Mouse (Mus musculus) thymus, adult 2 months (tissue): ENCODE measurements at regions not wholly inside any gene's neighbourhood (a gene's known extent, or its start where the extent isn't known, plus 50 kb on each side); places are given as distances from the start of the nearest gene placed in this dataset.

Experiments
- DNase-seq: peaks from one replicate; pipeline ENCODE4 v3.0.0; 2021
- H3K27ac ChIP-seq: fragments of 200-500 bp; 2 replicates; pipeline ENCODE4 v1.5.1; 2012; ENCODE audit warnings: low read length, control low read depth; ENCODE audit not compliant: control insufficient read depth, insufficient read depth
- H3K27me3 ChIP-seq: fragments of 200-500 bp; 2 replicates; pipeline ENCODE4 v1.6.1; 2012; ENCODE audit warnings: mild to moderate bottlenecking, low read length, moderate library complexity, mixed read lengths; ENCODE audit not compliant: control insufficient read depth, insufficient read depth
- H3K36me3 ChIP-seq: fragments of 200-500 bp; 2 replicates; pipeline ENCODE4 v1.6.1; 2012; ENCODE audit warnings: mild to moderate bottlenecking, low read length, moderate library complexity; ENCODE audit not compliant: control insufficient read depth, insufficient read depth
- H3K4me1 ChIP-seq: fragments of 200-500 bp; replicated peaks from 2 replicates; pipeline ENCODE4 v1.6.1; 2012; ENCODE audit warnings: low read length; ENCODE audit not compliant: control insufficient read depth, insufficient read depth
- H3K4me3 ChIP-seq: fragments of 200-500 bp; 2 replicates; pipeline ENCODE4 v1.5.1; 2012; ENCODE audit warnings: mild to moderate bottlenecking, low read length, control low read depth, moderate library complexity; ENCODE audit not compliant: control insufficient read depth, insufficient read depth
- CTCF ChIP-seq: fragments of 200-500 bp; IDR thresholded peaks from 2 replicates; pipeline ENCODE4 v1.5.1; 2012; ENCODE audit warnings: mild to moderate bottlenecking, control low read depth, low read length, moderate library complexity, borderline replicate concordance; ENCODE audit not compliant: control insufficient read depth, poor library complexity, insufficient read depth; ENCODE audit errors: extremely low read depth
- POLR2A ChIP-seq: fragments of 200-500 bp; IDR thresholded peaks from 2 replicates; pipeline ENCODE4 v1.6.1; 2012; ENCODE audit warnings: mild to moderate bottlenecking, low read length, control low read depth, moderate library complexity; ENCODE audit not compliant: control insufficient read depth, poor library complexity, insufficient read depth; ENCODE audit errors: extremely low read depth
- WGBS: fragments of 180-500 bp; shearing (Covaris S2); methylation state at CpG from one replicate; pipeline ENCODE4 v1.1.7; 2018; 5-methylcytosine and 5-hydroxymethylcytosine counted together

DNA sequence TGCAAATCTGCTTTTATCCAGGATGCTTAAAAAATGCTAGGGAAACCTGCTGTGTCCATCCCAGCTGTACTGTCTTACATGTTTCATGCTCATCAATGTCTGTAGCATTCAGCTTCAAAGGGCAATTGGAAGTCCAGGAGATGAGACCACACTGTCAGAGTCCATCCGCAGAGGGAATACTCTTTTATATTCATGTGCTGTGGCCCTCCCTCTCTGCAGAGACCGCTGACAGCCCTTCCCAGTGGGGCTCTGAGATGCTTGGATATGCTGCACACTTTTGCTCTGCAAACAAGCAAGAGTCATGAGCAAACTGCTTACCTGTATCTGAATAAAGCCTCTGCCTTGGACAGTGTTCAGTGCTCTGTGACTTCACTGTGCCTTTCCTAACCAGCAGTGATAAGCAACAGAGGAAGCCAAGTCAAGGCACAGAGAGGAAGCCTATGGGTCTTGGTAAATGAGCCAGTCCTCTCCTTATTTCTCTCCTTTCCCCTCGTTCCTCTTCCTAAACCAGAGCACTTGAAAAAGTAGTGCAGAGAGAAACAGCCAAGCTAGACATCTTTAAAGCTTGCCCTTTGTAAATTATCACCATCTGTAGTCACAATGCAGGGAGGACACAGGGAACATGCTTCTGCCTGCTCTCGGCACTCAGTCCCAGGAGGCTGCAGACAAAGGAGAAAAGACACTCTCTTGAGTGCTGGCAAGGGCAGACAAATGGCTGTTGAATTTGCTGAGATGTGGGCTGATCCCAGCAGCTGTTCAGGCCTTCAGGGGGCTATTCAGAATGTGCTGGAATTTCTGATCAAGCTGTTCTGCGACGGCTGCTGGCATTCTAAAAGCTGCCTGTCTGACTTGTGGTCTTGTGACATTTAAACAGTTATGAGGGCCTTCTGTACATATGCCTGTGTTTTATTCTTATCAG lies 136.2 kb upstream of the Ghitm start:
- Histone ChIP-seq H3K4me3 (no peak overlapping the region), H3K27me3 (no peaks in the 10 kb centered on the region), H3K36me3 (no peaks in the 10 kb centered on the region), H3K27ac (no peak overlapping the region), H3K4me1 (no peaks in the 10 kb centered on the region)
- TF ChIP-seq CTCF (no peak), POLR2A (no peak)
- 81% methylated on average over 6 of the region's 6 CpGs for WGBS
- DNase-seq: no peak

DNA sequence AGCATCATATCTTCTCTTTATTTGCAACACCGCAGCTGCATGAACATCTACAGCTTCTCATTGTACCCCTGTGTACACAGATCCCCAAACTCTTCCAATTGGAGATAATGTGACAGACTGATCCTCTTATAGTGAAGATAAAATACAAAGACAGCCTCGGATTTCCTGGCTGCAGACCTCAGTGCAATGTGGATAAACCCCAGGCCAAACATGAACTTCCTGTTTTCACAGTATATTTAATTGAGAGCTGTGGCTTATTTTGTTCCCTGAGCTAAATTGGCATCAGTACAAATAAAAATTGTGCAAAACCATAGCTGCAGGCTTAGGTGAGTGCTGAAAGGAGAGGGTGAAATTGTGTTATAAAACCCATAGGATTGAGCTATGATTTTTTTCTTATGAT lies 134.8 kb upstream of the Ghitm start:
- no peak for TF ChIP-seq POLR2A
- TF ChIP-seq CTCF: no peak
- Histone ChIP-seq H3K27ac (no peak overlapping the region), H3K27me3 (no peaks in the 10 kb centered on the region), H3K4me1 (no peaks in the 10 kb centered on the region), H3K36me3 (no peaks in the 10 kb centered on the region), H3K4me3 (no peak overlapping the region)
- no peak for DNase-seq
- WGBS: 17% methylated on average over 2 of the region's 2 CpGs

DNA sequence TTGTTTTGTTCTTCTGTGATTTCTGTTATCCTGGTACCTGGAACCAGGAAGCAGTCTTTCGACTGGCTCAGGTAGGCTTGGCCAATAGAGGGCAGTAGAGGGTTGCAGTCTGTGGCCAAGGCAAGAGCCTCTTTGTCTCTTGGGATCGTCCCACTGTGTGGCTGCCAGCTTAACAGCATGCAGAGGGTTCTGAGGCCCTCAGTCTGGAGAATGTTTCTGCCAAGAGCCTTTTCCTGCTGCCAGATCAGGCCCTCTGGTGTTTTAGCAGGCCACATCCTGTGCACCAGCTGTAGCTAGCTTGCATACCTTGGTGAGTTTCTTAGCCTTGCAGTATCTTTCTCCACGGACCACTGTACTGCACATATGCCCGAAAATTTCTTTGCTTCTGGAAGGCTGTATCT lies 103.6 kb upstream of the Ghitm start:
- peak; percentile 5 for DNase-seq
- Histone ChIP-seq H3K27ac (no peak overlapping the region), H3K27me3 (no peaks in the 10 kb centered on the region), H3K36me3 (no peaks in the 10 kb centered on the region), H3K4me1 (no peaks in the 10 kb centered on the region), H3K4me3 (no peak overlapping the region)
- TF ChIP-seq POLR2A: no peak
- no peak for TF ChIP-seq CTCF
- WGBS: 36% methylated on average over 4 of the region's 4 CpGs

DNA sequence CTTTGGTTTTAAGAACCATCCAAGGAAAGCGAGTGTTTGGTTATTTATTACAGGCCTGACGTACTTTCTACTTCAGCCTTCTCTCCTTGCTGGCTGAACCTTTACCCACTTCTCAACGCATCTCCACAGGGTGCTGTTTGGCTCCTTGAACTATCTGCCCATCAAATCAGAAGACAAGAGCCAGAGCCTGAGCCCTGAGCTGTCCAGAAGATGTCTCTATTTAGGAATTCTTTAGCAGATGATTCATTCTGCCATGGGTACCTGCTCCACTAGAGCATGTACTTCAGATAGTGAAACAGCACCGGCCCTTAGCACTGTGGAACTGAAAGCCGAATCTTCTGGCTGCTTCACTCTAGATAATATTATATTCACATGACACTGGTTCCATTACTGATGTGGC lies 102.1 kb upstream of the Ghitm start:
- H3K36me3 ChIP-seq: no peaks in the 10 kb centered on the region
- WGBS: 93% methylated on average over 5 of the region's 5 CpGs
- H3K4me3 ChIP-seq: no peak overlapping the region
- no peak for DNase-seq
- H3K4me1 ChIP-seq: no peaks in the 10 kb centered on the region
- no peaks in the 10 kb centered on the region for H3K27me3 ChIP-seq
- H3K27ac ChIP-seq: no peak overlapping the region
- TF ChIP-seq POLR2A (no peak), CTCF (no peak)

DNA sequence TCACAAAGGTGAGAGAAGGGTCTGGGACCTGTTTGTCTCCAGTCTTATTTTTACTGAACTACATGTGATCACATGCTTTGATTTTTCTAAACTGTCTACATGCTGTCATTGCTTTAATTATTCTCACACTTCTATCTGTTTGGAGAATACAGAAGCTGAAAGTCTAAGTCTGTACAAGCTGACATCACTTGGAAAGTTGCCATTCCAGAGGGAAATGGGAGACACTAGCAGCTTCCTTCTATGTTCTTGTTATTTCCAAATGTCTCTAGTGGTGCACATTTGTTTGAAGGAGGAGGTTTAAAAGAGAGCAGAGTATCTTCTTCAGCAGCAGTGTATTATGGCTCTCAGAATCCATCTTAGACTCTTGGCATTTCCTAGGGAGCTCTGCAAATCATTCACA lies 73.2 kb upstream of the Ghitm start:
- Histone ChIP-seq H3K27me3 (no peaks in the 10 kb centered on the region), H3K4me1 (no peaks in the 10 kb centered on the region), H3K36me3 (no peaks in the 10 kb centered on the region), H3K4me3 (no peak overlapping the region), H3K27ac (no peak overlapping the region)
- no peak for DNase-seq
- no peak for TF ChIP-seq POLR2A
- no peak for TF ChIP-seq CTCF

DNA sequence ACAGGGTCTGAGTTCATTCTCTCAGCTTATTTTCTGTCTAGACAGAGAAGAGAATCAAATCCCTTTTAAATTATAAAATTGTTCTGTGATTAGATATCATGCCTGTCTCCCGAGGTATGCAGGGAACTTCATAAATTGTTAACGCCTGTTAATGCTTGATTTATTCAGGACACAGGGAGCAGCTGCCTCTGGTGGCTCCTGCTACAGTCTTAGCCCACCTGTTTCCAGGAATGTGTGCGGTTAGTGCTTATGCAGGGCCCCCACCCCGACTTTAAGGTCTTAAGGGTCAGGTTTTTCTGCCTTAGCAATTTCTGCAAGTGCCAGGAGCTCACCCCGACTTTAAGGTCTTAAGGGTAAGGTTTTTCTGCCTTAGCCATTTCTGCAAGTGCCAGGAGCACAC lies 54.7 kb upstream of the Ghitm start:
- no peak overlapping the region for H3K27ac ChIP-seq
- TF ChIP-seq CTCF (no peak), POLR2A (no peak)
- 76% methylated on average over 5 of the region's 5 CpGs for WGBS
- H3K27me3 ChIP-seq: no peaks in the 10 kb centered on the region
- no peaks in the 10 kb centered on the region for H3K36me3 ChIP-seq
- no peak overlapping the region for H3K4me3 ChIP-seq
- no peaks in the 10 kb centered on the region for H3K4me1 ChIP-seq
- DNase-seq: no peak
